Mouse (Mus musculus): ENCODE results near the gene Iqgap2.

Iqgap2 gene

GRCm38 (mm10) chr13:95617082-95617670 lies 274.5 kb downstream of the Iqgap2 start:
- DNase-seq (ENCODE audit: low spot score), result no peak

- no peak for DNase-seq (ENCODE audit: low spot score)
These were observed 275.2 kb downstream of the Iqgap2 start for GRCm38 (mm10) chr13:95616512-95616911.

- DNase-seq (ENCODE audit: low spot score), result no peak
These were observed 277.0 kb downstream of the Iqgap2 start for GRCm38 (mm10) chr13:95614757-95615156.

- DNase-seq (ENCODE audit: low spot score), result no peak
These were observed 279.5 kb downstream of the Iqgap2 start for GRCm38 (mm10) chr13:95612243-95612642.

GRCm38 (mm10) chr13:95611752-95612151 lies 280.0 kb downstream of the Iqgap2 start:
- DNase-seq (ENCODE audit: low spot score), result no peak

- no peak for DNase-seq (ENCODE audit: low spot score)
These were observed 280.7 kb downstream of the Iqgap2 start for GRCm38 (mm10) chr13:95610786-95611562.

GRCm38 (mm10) chr13:95609088-95609420 lies 282.7 kb downstream of the Iqgap2 start:
- no peak for DNase-seq (ENCODE audit: low spot score)

- DNase-seq (ENCODE audit: low spot score), result no peak
These were observed 283.2 kb downstream of the Iqgap2 start for GRCm38 (mm10) chr13:95608416-95609087.

GRCm38 (mm10) chr13:95607019-95607418 lies 284.7 kb downstream of the Iqgap2 start:
- no peak for DNase-seq (ENCODE audit: low spot score)

- no peak for DNase-seq (ENCODE audit: low spot score)
These were observed 287.4 kb downstream of the Iqgap2 start for GRCm38 (mm10) chr13:95604288-95604687.

- DNase-seq (ENCODE audit: low spot score), result no peak
These were observed 291.8 kb downstream of the Iqgap2 start for GRCm38 (mm10) chr13:95599833-95600359.

GRCm38 (mm10) chr13:95598232-95598920 lies 293.3 kb downstream of the Iqgap2 start:
- DNase-seq (ENCODE audit: low spot score), result no peak

- no peak for DNase-seq (ENCODE audit: low spot score)
These were observed 294.1 kb downstream of the Iqgap2 start for GRCm38 (mm10) chr13:95597578-95597977.

GRCm38 (mm10) chr13:95596689-95597088 lies 295.0 kb downstream of the Iqgap2 start:
- DNase-seq (ENCODE audit: low spot score), result no peak

GRCm38 (mm10) chr13:95595921-95596320 lies 295.8 kb downstream of the Iqgap2 start:
- DNase-seq (ENCODE audit: low spot score), result no peak

- no peak for DNase-seq (ENCODE audit: low spot score)
These were observed 296.3 kb downstream of the Iqgap2 start for GRCm38 (mm10) chr13:95595411-95595810.

GRCm38 (mm10) chr13:95592860-95593259 lies 298.9 kb downstream of the Iqgap2 start:
- no peak for DNase-seq (ENCODE audit: low spot score)

- no peak for DNase-seq (ENCODE audit: low spot score)
These were observed 300.1 kb downstream of the Iqgap2 start for GRCm38 (mm10) chr13:95591606-95592005.

- DNase-seq (ENCODE audit: low spot score), result no peak
These were observed 304.1 kb downstream of the Iqgap2 start for GRCm38 (mm10) chr13:95587628-95588027.

GRCm38 (mm10) chr13:95584898-95585297 lies 306.8 kb downstream of the Iqgap2 start:
- no peak for DNase-seq (ENCODE audit: low spot score)

- no peak for DNase-seq (ENCODE audit: low spot score)
These were observed 308.2 kb downstream of the Iqgap2 start for GRCm38 (mm10) chr13:95583237-95584189.
